Mouse (Mus musculus): Measurements from ENCODE around the gene Tmtc3.
A peak's percentile ranks its signal among the peaks of the same experiment; 100 is the strongest.
"Not testable (repeated sequence)": the region's sequence is repeated elsewhere in the genome, so short reads cannot be mapped to it uniquely, and the experiment has no call there.

The Tmtc3 gene

DNA sequence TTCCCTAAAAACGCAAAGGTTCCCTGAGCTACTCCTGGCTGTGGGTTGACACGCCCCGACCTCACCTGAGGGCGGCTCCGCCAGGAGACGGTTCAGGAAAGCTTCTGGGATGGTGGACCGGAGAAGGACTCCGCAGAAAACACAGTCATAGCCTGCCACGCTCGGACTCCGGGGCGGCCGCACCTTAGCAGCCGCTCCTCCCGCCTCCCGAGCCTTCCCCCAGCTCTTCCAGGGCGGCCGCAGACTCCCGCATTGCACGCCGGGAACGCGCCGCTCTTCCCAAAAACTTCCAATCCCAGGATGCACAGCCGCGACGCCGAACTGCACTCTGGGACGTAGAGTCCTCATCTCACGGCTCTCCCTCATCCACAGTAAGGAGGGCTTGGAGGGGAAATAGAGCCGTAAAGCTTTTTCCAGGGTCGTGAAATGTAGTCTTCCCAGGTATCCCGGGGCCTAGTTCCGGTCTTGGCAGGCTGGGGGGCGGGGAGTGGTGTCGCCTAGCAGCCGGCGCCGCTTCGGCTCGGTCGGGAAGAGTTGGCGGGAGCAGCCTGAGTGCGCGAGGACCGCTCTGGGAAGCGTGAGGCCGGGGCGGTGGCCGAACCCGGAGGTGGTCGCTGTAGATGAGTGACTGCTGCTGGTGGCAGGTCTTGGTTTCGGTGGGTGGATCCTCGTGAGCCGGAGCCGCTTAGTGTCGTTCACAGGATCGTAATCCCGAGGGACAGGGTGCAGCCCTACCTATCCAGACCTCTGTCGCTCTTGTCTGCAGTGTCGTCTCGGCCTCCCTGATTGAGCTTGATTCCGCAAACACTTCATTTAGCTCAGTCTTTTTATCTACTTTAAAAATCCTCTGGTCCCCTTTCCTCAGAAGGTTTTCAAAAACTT lies at the start of gene Tmtc3, which contains the start of gene Cep290:
TSS of gene Tmtc3 (minus strand) at position 254 of the 882 bp plus-strand sequence.
TSS of gene Cep290 (plus strand) at position 462 of the 882 bp plus-strand sequence.
- peak; percentile 74 for DNase-seq

DNA sequence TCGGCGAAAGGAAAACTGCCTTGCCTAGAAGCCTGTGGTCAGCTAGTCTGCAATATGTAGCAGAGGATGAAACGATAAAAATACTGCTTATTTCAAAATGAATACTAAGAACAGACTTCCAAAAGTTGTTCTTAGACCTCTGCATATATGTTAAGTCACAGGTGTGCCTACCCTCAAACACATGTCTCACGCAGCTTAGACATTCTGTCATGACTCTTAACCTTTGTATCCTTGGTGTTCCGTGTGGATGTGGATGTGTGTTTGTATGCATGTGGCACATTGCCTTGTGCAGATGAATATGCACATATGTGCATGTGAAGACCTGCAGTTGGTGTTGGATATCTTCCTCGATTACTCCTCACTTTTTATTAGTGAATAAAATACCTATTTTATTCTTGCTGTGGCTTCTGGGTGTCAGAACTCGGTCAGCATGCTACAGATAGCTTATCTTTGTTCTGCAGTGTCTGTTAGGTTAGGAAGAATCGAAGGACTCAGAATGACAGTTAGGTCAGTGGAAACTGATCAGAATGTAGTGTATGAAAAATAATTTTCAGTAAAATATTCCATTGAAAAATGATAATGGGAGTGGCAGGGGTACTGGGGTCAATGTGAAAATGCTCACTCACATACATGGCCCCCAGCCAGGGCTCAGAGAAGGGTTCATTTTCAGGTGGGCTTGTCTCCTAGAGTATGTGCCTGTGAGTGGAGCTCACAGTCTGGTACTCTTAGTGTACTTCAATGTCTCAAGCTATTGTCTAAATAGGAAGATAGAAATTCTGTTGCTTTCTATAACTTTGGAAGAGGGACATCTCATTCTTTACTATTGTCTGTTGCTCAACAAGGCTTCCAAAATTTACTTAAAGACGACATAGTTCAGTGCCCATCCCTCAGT lies 37.6 kb upstream of the Tmtc3 start:
- DNase-seq = no peak

DNA sequence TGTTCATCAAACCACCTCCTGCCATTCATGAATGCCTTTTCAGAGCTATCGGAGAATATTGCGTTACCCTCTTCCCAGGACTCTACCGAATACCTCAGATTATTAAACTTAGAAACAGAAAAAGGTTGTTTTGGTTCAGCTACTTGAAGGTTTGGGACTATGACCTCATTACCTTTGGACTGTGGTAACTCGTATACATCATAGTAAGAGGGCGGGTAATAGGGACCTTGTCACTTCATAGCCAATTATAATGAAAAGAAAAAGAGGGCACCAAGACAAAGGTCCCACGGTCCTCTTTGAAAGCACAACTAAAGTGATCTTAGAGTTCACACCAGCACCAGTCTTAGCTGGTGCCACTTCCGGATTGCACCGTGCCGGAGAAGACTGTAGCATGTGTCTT lies 35.2 kb upstream of the Tmtc3 start:
- no peak for DNase-seq

- no peak for DNase-seq
Measured at GRCm38 (mm10) chr10:100521617-100522016, 34.5 kb upstream of the Tmtc3 start.

GRCm38 (mm10) chr10:100508170-100508569 lies 21.0 kb upstream of the Tmtc3 start:
- DNase-seq = no peak

DNA sequence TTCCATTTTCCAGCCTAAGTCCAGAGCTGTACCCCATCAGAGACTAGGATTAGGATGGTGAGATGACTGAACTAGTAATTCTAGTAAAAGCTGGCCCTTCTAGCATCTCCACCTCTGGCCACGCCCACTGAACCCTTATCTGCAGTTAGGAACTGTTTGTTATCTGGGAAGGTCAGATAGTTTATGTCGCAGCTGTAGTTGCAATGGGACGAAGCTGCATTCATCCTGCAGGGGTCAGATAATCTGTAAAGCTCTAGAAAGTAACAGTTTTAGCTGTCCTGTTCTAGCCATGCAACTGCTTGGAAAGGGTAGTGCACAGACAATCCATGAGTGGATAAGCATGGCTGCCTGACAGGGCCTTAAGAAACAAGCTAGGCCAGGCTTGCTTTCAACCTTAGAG lies 11.2 kb upstream of the Tmtc3 start:
- no peak for DNase-seq

DNA sequence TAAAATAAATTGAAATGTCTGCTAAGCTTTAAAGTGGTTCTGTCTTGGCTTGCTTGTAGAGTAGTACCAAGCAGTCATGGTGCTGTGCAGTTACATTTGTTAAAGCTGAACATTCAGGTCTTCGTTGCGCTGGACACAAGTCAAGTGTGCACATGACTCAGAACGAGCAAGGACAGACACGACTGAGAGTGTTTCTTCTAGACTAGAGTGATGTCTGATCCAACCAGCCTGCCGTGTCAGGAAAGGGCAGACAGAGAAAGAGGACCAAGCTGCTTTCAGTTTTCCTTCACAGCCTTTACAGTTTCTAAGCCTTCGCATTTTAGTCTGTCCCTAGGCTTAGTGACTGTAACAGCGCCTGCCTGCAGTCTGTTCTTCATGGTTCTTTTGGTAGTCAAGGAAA lies 4.8 kb upstream of the Tmtc3 start:
- DNase-seq = no peak

DNA sequence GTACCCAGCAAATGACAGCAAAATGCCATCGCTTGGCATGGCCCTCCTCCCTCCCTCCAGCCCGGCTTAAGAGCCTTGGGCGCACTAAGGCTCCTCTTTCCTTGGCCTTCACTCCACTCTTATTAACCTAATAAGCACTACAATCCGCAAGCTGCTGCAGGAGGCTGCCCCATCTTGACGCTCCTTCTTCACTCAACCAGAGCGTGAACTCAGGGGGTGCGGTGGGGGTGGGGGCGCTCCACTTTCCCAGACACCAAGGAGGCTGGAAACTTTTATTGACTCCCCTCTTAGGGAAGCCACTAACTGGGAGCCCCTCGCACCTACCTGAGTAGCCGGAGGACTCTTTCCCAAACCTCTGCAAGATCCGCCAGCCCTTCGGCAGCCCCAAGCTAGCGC lies 451 bp downstream of the Tmtc3 start:
- DNase-seq = no peak

DNA sequence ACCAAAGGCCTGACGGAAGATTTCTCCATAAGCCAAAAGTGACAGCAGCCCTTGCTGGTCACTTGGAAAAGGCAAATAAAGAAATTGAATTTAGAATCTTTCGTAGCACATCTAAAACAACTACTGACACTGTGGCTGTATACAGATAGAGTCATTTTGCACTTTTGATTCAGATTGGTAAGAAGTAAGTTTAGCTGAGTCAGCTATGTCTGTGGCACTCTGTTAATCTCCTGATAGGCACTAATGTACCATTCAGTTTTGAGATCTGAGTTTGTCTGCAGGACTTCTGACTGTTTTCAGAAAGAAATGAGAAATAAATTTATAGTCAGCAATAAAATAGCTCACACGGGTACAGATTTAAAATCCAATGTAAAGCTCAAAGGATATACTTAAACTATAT lies 7.6 kb downstream of the Tmtc3 start:
- DNase-seq = no peak

GRCm38 (mm10) chr10:100475040-100475439 lies 12.1 kb downstream of the Tmtc3 start:
- DNase-seq = no peak

DNA sequence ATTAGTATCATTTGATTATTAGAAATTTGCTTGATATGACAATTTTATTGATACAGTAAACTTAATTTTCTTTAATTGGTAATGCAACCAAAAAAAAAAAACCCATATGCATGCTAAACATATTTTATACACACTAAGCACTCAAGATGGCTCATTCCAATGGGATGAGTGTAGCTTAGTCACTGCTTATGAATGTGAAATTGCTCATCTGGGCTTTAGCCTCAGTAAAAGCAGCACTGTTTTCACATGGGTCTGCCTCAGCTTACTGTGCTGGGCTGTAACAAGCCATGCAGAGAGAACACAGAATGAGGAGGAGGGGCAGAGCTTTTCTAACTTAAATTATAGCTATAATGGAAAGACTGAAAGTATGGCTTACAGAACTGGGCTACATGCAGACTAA lies 26.6 kb downstream of the Tmtc3 start:
- DNase-seq = no peak

GRCm38 (mm10) chr10:100449394-100449793 lies 37.8 kb downstream of the Tmtc3 start:
- no peak for DNase-seq

DNA sequence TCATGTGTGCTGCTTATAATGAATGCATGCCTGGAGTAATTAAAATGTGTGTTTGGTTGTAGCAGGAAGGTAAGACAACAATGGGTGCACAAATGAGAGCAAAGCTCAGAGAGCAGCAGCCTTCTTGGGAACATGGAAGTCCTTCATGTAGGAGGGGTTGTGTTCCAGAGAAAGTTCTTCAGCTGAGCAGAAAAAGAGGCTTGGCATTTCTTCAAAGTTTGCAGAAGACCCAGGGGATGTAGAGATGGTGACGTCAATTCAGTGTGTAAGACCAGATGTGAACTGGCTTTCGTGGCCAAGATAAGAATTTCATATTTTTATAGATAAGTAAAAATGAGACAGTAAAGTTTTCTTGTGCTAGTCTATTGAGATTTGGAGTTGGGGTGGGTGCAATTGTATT lies 59.6 kb downstream of the Tmtc3 start:
- no peak for DNase-seq

DNA sequence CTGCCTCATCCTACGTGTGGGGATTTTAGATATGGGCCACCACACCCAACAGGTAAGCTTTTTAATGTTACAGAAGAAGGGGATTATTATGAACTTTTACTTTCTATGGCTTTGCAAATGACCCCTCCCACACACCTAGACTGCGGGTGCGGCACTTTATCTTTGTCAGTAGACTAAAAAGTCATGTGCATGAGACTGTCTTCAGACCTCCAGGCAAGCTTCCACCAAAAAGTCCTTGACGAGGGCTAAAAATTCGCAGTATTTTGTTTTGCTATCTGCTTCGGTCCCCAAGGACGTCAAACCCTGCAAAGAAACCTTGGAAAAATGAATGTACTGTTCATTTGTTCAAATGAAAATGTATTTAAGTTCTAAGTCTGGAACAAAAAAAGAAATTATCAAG lies 71.6 kb downstream of the Tmtc3 start:
- DNase-seq = no peak

- DNase-seq = not testable (repeated sequence)
Measured at GRCm38 (mm10) chr10:100402301-100402700, 84.8 kb downstream of the Tmtc3 start.

Data from thymus, postnatal 25 days (tissue).